Mouse (Mus musculus) activated CD4-positive, CD25-positive, alpha-beta regulatory T cell (primary cell): Measurements from ENCODE around the gene Gm9972. TPM values are rescaled to one million over a fixed set of nuclear protein-coding genes. Genes with fewer than 3 reads are reported as not detected.

Source experiments
- polyA plus RNA-seq, 2 experiments: library from polyadenylated mRNA; unstranded; fragments of 100-300 nt; shearing (Covaris generic); gene quantifications; one replicate each; pipeline ENCODE4 v1.2.1; 2017

Gm9972 gene
- under 1 TPM in 1 of 2 experiments, not detected in 1; 0.15 TPM for polyA plus RNA-seq

GRCm38 (mm10) chr11:43035446-43035845 is at the start of gene Gm9972:
Gm9972 (plus strand) TSS chr11:43035746.

Other genes starting within 250 kb of the Gm9972 start
- under 1 TPM in 1 of 2 experiments, not detected in 1; 0.15 TPM for gene Atp10b, start 114.1 kb downstream of the Gm9972 start, polyA plus RNA-seq